9 mouse cellular contexts compared by ENCODE assay signal in genomic region chr6:85154861-85155528, GRCm38 (mm10). TPM values are rescaled to one million over a fixed set of nuclear protein-coding genes. Genes with fewer than 3 reads are reported as not detected.
DNase-seq lines count a peak whose midpoint lies in the region; ATAC-seq and TF ChIP-seq lines count a peak whose summit lies in the region.
"Had no signal": no experiment of that assay in that cellular context is flagged by ENCODE, and none has a peak within 500 bp of the region (broad histone marks: within the 10 kb centered on the region; RNA-seq: fewer than 3 reads in every experiment).

No protein-coding gene starts in this region.

- no peak for ATAC-seq in erythroblast, adult 5-6 weeks (replicated peaks; ENCODE audit: low FRiP score, poor library complexity, severe bottlenecking)
- peak; percentile 44; the same call in 1 of the 2 replicates for ATAC-seq in liver, embryonic 11.5 days (replicated peaks; ENCODE audit: low FRiP score)
- ATAC-seq in monocyte, adult 5-6 weeks (replicated peaks; ENCODE audit: insufficient number of reproducible peaks, low FRiP score, low TSS enrichment, poor library complexity, severe bottlenecking): no peak
- ATAC-seq: Patski had no signal

- peak; percentile 60 to 70 for DNase-seq in adrenal gland, postnatal 36 days
- DNase-seq in gastrocnemius, adult 2 months: peak; percentile 52
- peak; percentile 22 for DNase-seq in hindlimb bud, embryonic 11.5 days (ENCODE audit: extremely low spot score, low read depth, low spot score)
- DNase-seq in liver, embryonic 11.5 days (ENCODE audit: low spot score): peak; percentile 61
- DNase-seq in naive thymus-derived CD4-positive, alpha-beta T cell, adult 2 months (ENCODE audit: low read depth): peak; percentile 53

- H3K27ac ChIP-seq in gastrocnemius, adult 2 months: peak overlapping the region; percentile 20; the same call in 1 of the 2 replicates
- H3K27ac ChIP-seq in liver, embryonic 11.5 days (ENCODE audit: low read depth, low read length): no peak overlapping the region

- intact Hi-C loops in gastrocnemius, adult 2 months (cut with DNase I): loop anchor here (5.0 kb wide), 2 partner anchors 247 to 257 kb away; no protein-coding TSS in a partner anchor

- TF ChIP-seq CTCF in gastrocnemius, adult 2 months (IDR thresholded peaks at IDR 0.05): peak; percentile 60

- H3K4me2 ChIP-seq in liver, embryonic 11.5 days: peak overlapping the region; percentile 78

- no peaks in the 10 kb centered on the region for H3K36me3 ChIP-seq in erythroblast, embryonic 14.5 days (ENCODE audit: control insufficient read depth)
- H3K36me3 ChIP-seq in liver, embryonic 11.5 days (ENCODE audit: control insufficient read depth, insufficient read depth, low read length): no peaks in the 10 kb centered on the region

- peaks cover 8% of the 10 kb centered on the region for H3K4me1 ChIP-seq in erythroblast, embryonic 14.5 days (ENCODE audit: control insufficient read depth)
- peaks cover 2% of the 10 kb centered on the region; the same call in 1 of the 2 replicates for H3K4me1 ChIP-seq in liver, embryonic 11.5 days (replicated peaks; ENCODE audit: control insufficient read depth, insufficient read depth, low read length)

- peak overlapping the region; percentile 60; the same call in 1 of the 2 replicates for H3K9ac ChIP-seq in liver, embryonic 11.5 days (ENCODE audit: low read depth, low read length)

- peak overlapping the region; percentile 32 for H3K4me3 ChIP-seq in erythroblast, embryonic 14.5 days (replicated peaks)
- peak overlapping the region; percentile 68 for H3K4me3 ChIP-seq in gastrocnemius, adult 2 months
- peak overlapping the region; percentile 48 for H3K4me3 ChIP-seq in liver, embryonic 11.5 days (ENCODE audit: low read depth, low read length)

- whole genome bisulfite sequencing in liver, embryonic 11.5 days: 2% methylated on average over 34 of the region's 34 CpGs

- H3K9me3 ChIP-seq in erythroblast, embryonic 14.5 days (ENCODE audit: control insufficient read depth, low read length): no peaks in the 10 kb centered on the region
- H3K9me3 ChIP-seq in liver, embryonic 11.5 days (ENCODE audit: control insufficient read depth, low read length): no peaks in the 10 kb centered on the region

- H3K27me3 ChIP-seq in erythroblast, embryonic 14.5 days (ENCODE audit: control insufficient read depth): peaks cover 13% of the 10 kb centered on the region
- peaks cover 4% of the 10 kb centered on the region; the same call in 1 of the 2 replicates for H3K27me3 ChIP-seq in liver, embryonic 11.5 days (replicated peaks; ENCODE audit: control insufficient read depth, insufficient read depth, low read length)

RNA-seq across cellular contexts. Expression of gene Spr, which starts 17.4 kb away (rescaled TPM):
- polyA plus RNA-seq in erythroblast, embryonic 14.5 days (2012): 0.86 and 1.1 TPM in 2 replicates
- total RNA-seq in erythroblast, adult 5-6 weeks (2015; ENCODE audit: low replicate concordance): 0.58 and 3.3 TPM in 2 replicates
- 1.4 and 6.6 TPM in 2 replicates for total RNA-seq in erythroblast, adult 5-6 weeks (2017; ENCODE audit: low replicate concordance)
- 10 to 100 TPM; 57.5 to 85.7 TPM for total RNA-seq in adrenal gland, postnatal 36 days (2021)
- 10 to 100 TPM; 40.7 to 57.9 TPM for total RNA-seq in gastrocnemius, adult 2 months (2021)
- polyA plus RNA-seq in liver, embryonic 11.5 days (2014; fragmentation: Nextera tagmentation; extraction: Ambion mirVana): 66.5 and 77.7 TPM in 2 replicates
- 25.1 to 47.0 TPM (median 29.7 TPM) in 3 replicates for total RNA-seq in monocyte, adult 5-6 weeks (2017)

RNA-seq across cellular contexts. Expression of gene Emx1, which starts 32.2 kb away (rescaled TPM):
- polyA plus RNA-seq in erythroblast, embryonic 14.5 days (2012): not detected in 2 replicates
- not detected in 2 replicates for total RNA-seq in erythroblast, adult 5-6 weeks (2015; ENCODE audit: low replicate concordance)
- not detected in 2 replicates for total RNA-seq in erythroblast, adult 5-6 weeks (2017; ENCODE audit: low replicate concordance)
- total RNA-seq in adrenal gland, postnatal 36 days (2021): not detected
- not detected for total RNA-seq in gastrocnemius, adult 2 months (2021)
- 0.38 and 0.49 TPM in 2 replicates for polyA plus RNA-seq in liver, embryonic 11.5 days (2014; fragmentation: Nextera tagmentation; extraction: Ambion mirVana)
- total RNA-seq in monocyte, adult 5-6 weeks (2017): not detected in 3 replicates
- polyA plus RNA-seq: Patski had no signal
